ENCODE assay signal across 23 mouse cellular contexts in genomic region chr5:137535318-137535717, GRCm38 (mm10). TPM values are rescaled to one million over a fixed set of nuclear protein-coding genes. Genes with fewer than 3 reads are reported as not detected.
A peak's percentile ranks its signal among the peaks of the same experiment; 100 is the strongest.
DNase-seq lines count a peak whose midpoint lies in the region; ATAC-seq and TF ChIP-seq lines count a peak whose summit lies in the region.
"Had no signal": no experiment of that assay in that cellular context is flagged by ENCODE, and none has a peak within 500 bp of the region (broad histone marks: within the 10 kb centered on the region; RNA-seq: fewer than 3 reads in every experiment).

No protein-coding gene starts in this region.

- peak; percentile 35 for DNase-seq in heart, embryonic 10.5 days (ENCODE audit: low spot score)
- no peak for DNase-seq in heart, adult 9 months (ENCODE audit: low spot score in 2 of 2)
- peak; percentile 50 for DNase-seq in MEL (ENCODE audit: low read depth, low spot score)
- peak; percentile 49 for DNase-seq in induced T-regulatory cell, adult 2 months (ENCODE audit: low read depth)
- no peak for DNase-seq in midbrain, embryonic 14.5 days
- DNase-seq in forebrain, embryonic 14.5 days (ENCODE audit: low spot score), result no peak
- DNase-seq: adrenal gland, postnatal 10 days; B cell, adult 2 months; cerebellum, adult 8-10 months; gastrocnemius, postnatal 25 days; heart, postnatal 14 days; kidney, adult 8-10 months had no signal

- H3K4me3 ChIP-seq in heart, embryonic 10.5 days, result no peak overlapping the region
- H3K4me3 ChIP-seq in MEL (ENCODE audit: control insufficient read depth in 1 of 2, insufficient read depth in 1 of 2, low read depth in 2 of 2, low read length in 2 of 2) (peak overlapping the region in 1 of 2 experiments; percentile 48; a peak in 1 of 4 replicates), macrophage (ENCODE audit: inconsistent target) (no peak overlapping the region)
- H3K4me3 ChIP-seq in midbrain, embryonic 14.5 days (replicated peaks; ENCODE audit: low read depth, low read length), result no peak overlapping the region
- H3K4me3 ChIP-seq in forebrain, embryonic 14.5 days (ENCODE audit: low read depth, low read length), result no peak overlapping the region
- H3K4me3 ChIP-seq: embryonic facial prominence, embryonic 13.5 days; forebrain, embryonic 12.5 days; gastrocnemius, adult 2 months; heart, embryonic 15.5 days; hindbrain, embryonic 10.5 days had no signal

- peaks cover 25% of the 10 kb centered on the region for H3K79me2 ChIP-seq in MEL (ENCODE audit: control insufficient read depth, insufficient read depth, low read length, poor library complexity)
- H3K79me2 ChIP-seq in macrophage (ENCODE audit: inconsistent target), result peaks cover 27% of the 10 kb centered on the region

- peaks cover 21% of the 10 kb centered on the region for H3K4me1 ChIP-seq in heart, embryonic 10.5 days
- H3K4me1 ChIP-seq in MEL (ENCODE audit: control insufficient read depth in 1 of 2, insufficient read depth in 2 of 2, low read length in 2 of 2), result peaks cover 4 to 5% of the 10 kb centered on the region in 2 experiments; a peak in 1 of 4 replicates
- peaks cover under 1% of the 10 kb centered on the region; the same call in 1 of the 2 replicates for H3K4me1 ChIP-seq in midbrain, embryonic 14.5 days (ENCODE audit: control insufficient read depth, insufficient read depth, low read length)
- H3K4me1 ChIP-seq in forebrain, embryonic 14.5 days (ENCODE audit: control insufficient read depth, insufficient read depth, low read length), result peaks cover 8% of the 10 kb centered on the region; the same call in 1 of the 2 replicates

- no peaks in the 10 kb centered on the region for H3K9me3 ChIP-seq in heart, embryonic 10.5 days
- no peaks in the 10 kb centered on the region for H3K9me3 ChIP-seq in MEL (replicated peaks; ENCODE audit: insufficient read depth, low read length)
- no peaks in the 10 kb centered on the region for H3K9me3 ChIP-seq in midbrain, embryonic 14.5 days (ENCODE audit: control insufficient read depth, low read length)
- no peaks in the 10 kb centered on the region for H3K9me3 ChIP-seq in forebrain, embryonic 14.5 days (replicated peaks; ENCODE audit: control insufficient read depth, low read length)
- H3K9me3 ChIP-seq: embryonic facial prominence, embryonic 13.5 days; forebrain, embryonic 12.5 days; G1E; heart, embryonic 15.5 days; hindbrain, embryonic 10.5 days had no signal

- 81% methylated on average over 9 of the region's 9 CpGs for WGBS in heart, embryonic 10.5 days
- 26% methylated on average over 9 of the region's 9 CpGs for WGBS in macrophage (ENCODE audit: missing documents)
- 86% methylated on average over 9 of the region's 9 CpGs for WGBS in midbrain, embryonic 14.5 days
- WGBS in forebrain, embryonic 14.5 days, result 78% methylated on average over 9 of the region's 9 CpGs

- no peak for ATAC-seq in midbrain, embryonic 14.5 days (ENCODE audit: low FRiP score, low TSS enrichment)
- no peak for ATAC-seq in forebrain, embryonic 14.5 days
- ATAC-seq: CD4-positive, CD25-positive, alpha-beta regulatory T cell, adult 4 months had no signal

- TF ChIP-seq CTCF in MEL (IDR thresholded peaks at IDR 0.05 in 2 of 3, conservative IDR thresholded peaks at IDR 0.05 in 1 of 3; ENCODE audit: control insufficient read depth in 1 of 3, insufficient read depth in 1 of 3, low read depth in 2 of 3, low read length in 3 of 3, poor library complexity in 1 of 3, severe bottlenecking in 1 of 3), result no peak

- no peak for TF ChIP-seq POLR2A in MEL (IDR thresholded peaks at IDR 0.05; ENCODE audit: control insufficient read depth in 1 of 2, insufficient read depth in 1 of 2, low read depth in 1 of 2, low read length in 2 of 2, poor library complexity in 1 of 2)

- no peak overlapping the region for H3K4me2 ChIP-seq in midbrain, embryonic 14.5 days (ENCODE audit: low read length)
- no peak overlapping the region for H3K4me2 ChIP-seq in forebrain, embryonic 14.5 days (ENCODE audit: low read length)
- H3K4me2 ChIP-seq: embryonic facial prominence, embryonic 13.5 days; forebrain, embryonic 12.5 days; heart, embryonic 11.5 days; heart, embryonic 15.5 days; hindbrain, embryonic 14.5 days had no signal

- no peak for TF ChIP-seq RAD21 in MEL (IDR thresholded peaks at IDR 0.05; ENCODE audit: low read depth, low read length)

- H3K9ac ChIP-seq in MEL (ENCODE audit: control insufficient read depth, low read depth, low read length, poor library complexity, severe bottlenecking), result no peak overlapping the region
- no peak overlapping the region for H3K9ac ChIP-seq in midbrain, embryonic 14.5 days (replicated peaks; ENCODE audit: low read length)
- H3K9ac ChIP-seq in forebrain, embryonic 14.5 days (ENCODE audit: low read length), result no peak overlapping the region
- H3K9ac ChIP-seq: embryonic facial prominence, embryonic 13.5 days; forebrain, embryonic 12.5 days; heart, embryonic 15.5 days; hindbrain, embryonic 14.5 days had no signal

- no peak for TF ChIP-seq EP300 in MEL (IDR thresholded peaks at IDR 0.05; ENCODE audit: low read depth in 1 of 2, low read length in 2 of 2)

- no peak overlapping the region for H3K27ac ChIP-seq in heart, embryonic 10.5 days
- H3K27ac ChIP-seq in MEL (ENCODE audit: control insufficient read depth, low read depth, low read length), result no peak overlapping the region
- peak overlapping the region; percentile 52 for H3K27ac ChIP-seq in macrophage
- no peak overlapping the region for H3K27ac ChIP-seq in midbrain, embryonic 14.5 days (replicated peaks; ENCODE audit: low read depth, low read length)
- no peak overlapping the region for H3K27ac ChIP-seq in forebrain, embryonic 14.5 days (ENCODE audit: low read depth, low read length)
- H3K27ac ChIP-seq: embryonic facial prominence, embryonic 13.5 days; forebrain, embryonic 12.5 days; heart, embryonic 15.5 days; hindbrain, embryonic 10.5 days; hindbrain, embryonic 14.5 days had no signal

- H3K27me3 ChIP-seq in heart, embryonic 10.5 days (ENCODE audit: insufficient read depth, poor library complexity, severe bottlenecking), result peaks cover 4% of the 10 kb centered on the region; the same call in 1 of the 2 replicates
- H3K27me3 ChIP-seq in MEL (ENCODE audit: control insufficient read depth in 1 of 2, insufficient read depth in 2 of 2, low read length in 2 of 2), result no peaks in the 10 kb centered on the region
- no peaks in the 10 kb centered on the region for H3K27me3 ChIP-seq in midbrain, embryonic 14.5 days (ENCODE audit: control insufficient read depth, insufficient read depth, low read length)
- H3K27me3 ChIP-seq in forebrain, embryonic 14.5 days (replicated peaks; ENCODE audit: control insufficient read depth, insufficient read depth, low read length), result no peaks in the 10 kb centered on the region
- H3K27me3 ChIP-seq: embryonic facial prominence, embryonic 13.5 days; forebrain, embryonic 12.5 days; heart, embryonic 15.5 days had no signal

- H3K36me3 ChIP-seq in heart, embryonic 10.5 days, result no peaks in the 10 kb centered on the region
- peaks cover 0 to 6% of the 10 kb centered on the region in 2 experiments; a peak in 2 of 4 replicates for H3K36me3 ChIP-seq in MEL (ENCODE audit: control insufficient read depth in 1 of 2, insufficient read depth in 2 of 2, low read length in 2 of 2)
- H3K36me3 ChIP-seq in macrophage (ENCODE audit: inconsistent target), result peaks cover under 1% of the 10 kb centered on the region; the same call in 1 of the 2 replicates
- no peaks in the 10 kb centered on the region for H3K36me3 ChIP-seq in midbrain, embryonic 14.5 days (ENCODE audit: control insufficient read depth, insufficient read depth, low read length)
- H3K36me3 ChIP-seq in forebrain, embryonic 14.5 days (ENCODE audit: control insufficient read depth, insufficient read depth, low read length), result no peaks in the 10 kb centered on the region
- H3K36me3 ChIP-seq: embryonic facial prominence, embryonic 13.5 days; forebrain, embryonic 12.5 days; heart, embryonic 15.5 days had no signal

RNA-seq across cellular contexts. Expression of gene Gnb2, which starts 2.0 kb away (rescaled TPM):
- polyA plus RNA-seq in heart, embryonic 10.5 days (2016; fragmentation: Nextera tagmentation; extraction: Ambion mirVana), result 287 and 294 TPM in 2 replicates
- 531 and 548 TPM in 2 replicates for total RNA-seq in MEL (2012; rRNA removed)
- polyA plus RNA-seq in MEL (2012; ENCODE audit: insufficient read depth in 1 of 2, insufficient read length in 2 of 2, low read depth in 1 of 2, low replicate concordance in 2 of 2, missing spikeins in 1 of 2) (100 to 1,000 TPM in 1 of 2 experiments, not detected in 1; 550 TPM), macrophage (2018) (139 to 347 TPM (median 316 TPM) in 3 replicates)
- 100 to 1,000 TPM; 153 to 413 (median 282) TPM for total RNA-seq in macrophage (2018; cell fraction: chromatin; rRNA removed)
- total RNA-seq in macrophage (2018; cell fraction: cytosol; rRNA removed), result 100 to 1,000 TPM; 299 to 454 (median 389) TPM
- total RNA-seq in macrophage (2018; cell fraction: nucleus; rRNA removed), result 100 to 1,000 TPM; 187 to 398 (median 299) TPM
- 633 and 757 TPM in 2 replicates for polyA plus RNA-seq in midbrain, embryonic 14.5 days (2014; fragmentation: Nextera tagmentation; extraction: Ambion mirVana)
- polyA plus RNA-seq in forebrain, embryonic 14.5 days (2014; fragmentation: Nextera tagmentation; extraction: Ambion mirVana), result 598 and 644 TPM in 2 replicates

RNA-seq across cellular contexts. Expression of gene Epo, which starts 2.3 kb away (rescaled TPM):
- polyA plus RNA-seq in heart, embryonic 10.5 days (2016; fragmentation: Nextera tagmentation; extraction: Ambion mirVana), result 0.28 and 2.3 TPM in 2 replicates
- not detected in 2 replicates for total RNA-seq in MEL (2012; rRNA removed)
- polyA plus RNA-seq in MEL (2012; ENCODE audit: insufficient read depth in 1 of 2, insufficient read length in 2 of 2, low read depth in 1 of 2, low replicate concordance in 2 of 2, missing spikeins in 1 of 2) (not detected), macrophage (2018) (not detected in 3 replicates)
- total RNA-seq in macrophage (2018; cell fraction: chromatin; rRNA removed), result not detected
- not detected for total RNA-seq in macrophage (2018; cell fraction: cytosol; rRNA removed)
- total RNA-seq in macrophage (2018; cell fraction: nucleus; rRNA removed), result not detected
- not detected in 2 replicates for polyA plus RNA-seq in midbrain, embryonic 14.5 days (2014; fragmentation: Nextera tagmentation; extraction: Ambion mirVana)
- not detected in 2 replicates for polyA plus RNA-seq in forebrain, embryonic 14.5 days (2014; fragmentation: Nextera tagmentation; extraction: Ambion mirVana)
- total RNA-seq: adrenal gland, postnatal 10 days; G1E; gastrocnemius, adult 2 months; gastrocnemius, postnatal 25 days; granulocyte monocyte progenitor cell, adult 5-6 weeks; heart, postnatal 14 days had no signal
- polyA plus RNA-seq: CD4-positive, CD25-positive, alpha-beta regulatory T cell, adult 4 months; embryonic facial prominence, embryonic 13.5 days; G1E; heart, embryonic 11.5 days; heart, embryonic 15.5 days; hindbrain, embryonic 14.5 days had no signal

RNA-seq across cellular contexts. Expression of gene Gigyf1, which starts 17.0 kb away (rescaled TPM):
- polyA plus RNA-seq in heart, embryonic 10.5 days (2016; fragmentation: Nextera tagmentation; extraction: Ambion mirVana), result 8.0 and 10.8 TPM in 2 replicates
- 5.1 and 6.8 TPM in 2 replicates for total RNA-seq in MEL (2012; rRNA removed)
- polyA plus RNA-seq in MEL (2012; ENCODE audit: insufficient read depth in 1 of 2, insufficient read length in 2 of 2, low read depth in 1 of 2, low replicate concordance in 2 of 2, missing spikeins in 1 of 2) (10 to 100 TPM in 1 of 2 experiments, not detected in 1; 24.6 TPM), macrophage (2018) (8.7 to 17.9 TPM (median 11.5 TPM) in 3 replicates)
- 100 to 1,000 TPM in 20 of 26 experiments, 10 to 100 TPM in 6; 71.0 to 222 (median 122) TPM for total RNA-seq in macrophage (2018; cell fraction: chromatin; rRNA removed)
- total RNA-seq in macrophage (2018; cell fraction: cytosol; rRNA removed), result 10 to 100 TPM in 24 of 26 experiments, 1 to 10 TPM in 2; 8.2 to 26.3 (median 17.5) TPM
- total RNA-seq in macrophage (2018; cell fraction: nucleus; rRNA removed), result 100 to 1,000 TPM in 2 of 26 experiments, 10 to 100 TPM in 24; 28.0 to 116 (median 53.6) TPM
- 17.0 and 23.5 TPM in 2 replicates for polyA plus RNA-seq in midbrain, embryonic 14.5 days (2014; fragmentation: Nextera tagmentation; extraction: Ambion mirVana)
- polyA plus RNA-seq in forebrain, embryonic 14.5 days (2014; fragmentation: Nextera tagmentation; extraction: Ambion mirVana), result 11.5 and 13.0 TPM in 2 replicates

RNA-seq across cellular contexts. Expression of gene Actl6b, which starts 18.0 kb away (rescaled TPM):
- polyA plus RNA-seq in heart, embryonic 10.5 days (2016; fragmentation: Nextera tagmentation; extraction: Ambion mirVana), result 0.07 TPM in 1 of 2 replicates, not detected in the other
- 0.15 TPM in 1 of 2 replicates, not detected in the other for total RNA-seq in MEL (2012; rRNA removed)
- not detected for polyA plus RNA-seq in MEL (2012; ENCODE audit: insufficient read depth in 1 of 2, insufficient read length in 2 of 2, low read depth in 1 of 2, low replicate concordance in 2 of 2, missing spikeins in 1 of 2)
- not detected for total RNA-seq in macrophage (2018; cell fraction: chromatin; rRNA removed)
- total RNA-seq in macrophage (2018; cell fraction: cytosol; rRNA removed), result not detected
- not detected for total RNA-seq in macrophage (2018; cell fraction: nucleus; rRNA removed)
- polyA plus RNA-seq in macrophage (2018), result not detected in 3 replicates
- 234 and 291 TPM in 2 replicates for polyA plus RNA-seq in midbrain, embryonic 14.5 days (2014; fragmentation: Nextera tagmentation; extraction: Ambion mirVana)
- polyA plus RNA-seq in forebrain, embryonic 14.5 days (2014; fragmentation: Nextera tagmentation; extraction: Ambion mirVana), result 184 and 201 TPM in 2 replicates
- total RNA-seq: gastrocnemius, adult 2 months; gastrocnemius, postnatal 25 days; granulocyte monocyte progenitor cell, adult 5-6 weeks; heart, postnatal 14 days had no signal
- polyA plus RNA-seq: CD4-positive, CD25-positive, alpha-beta regulatory T cell, adult 4 months; G1E had no signal

RNA-seq across cellular contexts. Expression of gene Pop7, which starts 33.0 kb away (rescaled TPM):
- polyA plus RNA-seq in heart, embryonic 10.5 days (2016; fragmentation: Nextera tagmentation; extraction: Ambion mirVana), result 50.6 and 56.6 TPM in 2 replicates
- total RNA-seq in MEL (2012; rRNA removed), result 73.8 and 79.8 TPM in 2 replicates
- polyA plus RNA-seq in MEL (2012; ENCODE audit: insufficient read depth in 1 of 2, insufficient read length in 2 of 2, low read depth in 1 of 2, low replicate concordance in 2 of 2, missing spikeins in 1 of 2) (10 to 100 TPM in 1 of 2 experiments, not detected in 1; 61.1 TPM), macrophage (2018) (7.6 to 26.0 TPM (median 19.4 TPM) in 3 replicates)
- 10 to 100 TPM in 1 of 26 experiments, 1 to 10 TPM in 25; 2.6 to 10.1 (median 5.6) TPM for total RNA-seq in macrophage (2018; cell fraction: chromatin; rRNA removed)
- total RNA-seq in macrophage (2018; cell fraction: cytosol; rRNA removed), result 10 to 100 TPM; 17.5 to 26.2 (median 20.6) TPM
- total RNA-seq in macrophage (2018; cell fraction: nucleus; rRNA removed), result 10 to 100 TPM in 12 of 26 experiments, 1 to 10 TPM in 14; 4.6 to 17.1 (median 9.2) TPM
- 83.7 and 103 TPM in 2 replicates for polyA plus RNA-seq in midbrain, embryonic 14.5 days (2014; fragmentation: Nextera tagmentation; extraction: Ambion mirVana)
- 81.2 and 98.0 TPM in 2 replicates for polyA plus RNA-seq in forebrain, embryonic 14.5 days (2014; fragmentation: Nextera tagmentation; extraction: Ambion mirVana)

Comparison
In these comparisons a context has a peak if more than half of its experiments do, and no peak if none do; other contexts are left out.
1. DNase-seq: peak in heart, embryonic 10.5 days (single experiment), MEL (single experiment) and induced T-regulatory cell, adult 2 months (single experiment); none in heart, adult 9 months (0 of 2), midbrain, embryonic 14.5 days (single experiment) and forebrain, embryonic 14.5 days (single experiment).